Mouse (Mus musculus): ENCODE measurements at regions not wholly inside any gene's neighbourhood (a gene's known extent, or its start where the extent isn't known, plus 50 kb on each side); places are given as distances from the start of the nearest gene placed in this dataset.

DNA sequence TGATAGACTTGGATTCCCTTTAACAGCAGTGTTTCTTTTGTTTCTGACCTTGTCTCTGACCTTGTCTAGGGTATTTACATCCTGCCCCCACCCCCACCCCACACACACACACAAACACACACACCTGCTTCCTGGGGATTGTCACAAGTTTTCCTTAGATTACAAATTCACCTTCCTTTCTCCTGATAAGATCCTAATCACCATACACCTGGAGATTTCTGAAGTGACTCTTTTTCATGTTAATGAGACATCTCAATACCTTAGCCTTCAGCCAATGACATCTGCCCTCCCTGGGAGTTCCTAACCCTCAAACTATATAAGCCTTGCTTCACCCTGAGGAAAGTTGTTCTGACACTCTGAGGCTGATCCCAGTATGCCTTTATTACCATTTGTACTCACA, 495.3 kb downstream of the Pdha2 start:
- TF ChIP-seq POLR2A (IDR thresholded peaks at IDR 0.05; ENCODE audit: extremely low read depth, insufficient read depth, low read length) (no peak), CTCF (IDR thresholded peaks at IDR 0.05; ENCODE audit: low read depth, low read length) (no peak)

All from liver, adult 2 months (tissue).